Mouse (Mus musculus): ENCODE measurements at regions not wholly inside any gene's neighbourhood (a gene's known extent, or its start where the extent isn't known, plus 50 kb on each side); places are given as distances from the start of the nearest gene placed in this dataset.

DNA sequence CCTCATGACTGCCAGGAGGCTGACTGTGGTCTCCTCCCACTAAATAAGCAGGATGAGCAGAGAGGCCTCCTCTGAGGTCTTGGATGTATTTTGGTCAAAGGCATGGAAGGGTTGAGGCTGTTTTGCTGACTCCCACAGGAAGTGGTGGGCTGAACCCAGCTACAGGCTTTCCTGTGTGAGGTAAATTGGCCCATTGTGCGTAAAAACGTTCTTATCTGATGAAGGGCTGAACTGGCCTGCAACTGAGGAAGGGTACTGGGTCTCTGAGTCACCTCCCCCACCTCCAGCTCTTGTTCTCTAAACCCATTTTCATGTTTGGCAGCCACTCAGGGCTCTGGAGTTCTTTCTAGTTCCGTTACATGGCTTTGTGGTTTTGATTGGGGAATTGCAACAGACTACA is 138.7 kb downstream of the Cog6 start:
- Histone ChIP-seq H3K36me3 (ENCODE audit: insufficient read depth, low read length) (no peaks in the 10 kb centered on the region), H3K27me3 (ENCODE audit: insufficient read depth, low read length) (no peaks in the 10 kb centered on the region), H3K4me1 (replicated peaks; ENCODE audit: low read depth, low read length) (no peaks in the 10 kb centered on the region), H3K9me3 (ENCODE audit: low read length) (no peaks in the 10 kb centered on the region; the same call in 1 of the 2 replicates), H3K4me3 (replicated peaks; ENCODE audit: low read length) (no peak overlapping the region)
- TF ChIP-seq NANOG (IDR thresholded peaks at IDR 0.05; ENCODE audit: borderline replicate concordance, low read length): no peak
- no peak for TF ChIP-seq POU5F1 (IDR thresholded peaks at IDR 0.05; ENCODE audit: borderline replicate concordance, low read length)
- TF ChIP-seq CTCF (conservative IDR thresholded peaks at IDR 0.05; ENCODE audit: low read length): no peak

- Histone ChIP-seq H3K4me1 (replicated peaks; ENCODE audit: low read depth, low read length) (no peaks in the 10 kb centered on the region), H3K36me3 (ENCODE audit: insufficient read depth, low read length) (no peaks in the 10 kb centered on the region), H3K9me3 (ENCODE audit: low read length) (no peaks in the 10 kb centered on the region; the same call in 1 of the 2 replicates), H3K27me3 (ENCODE audit: insufficient read depth, low read length) (no peaks in the 10 kb centered on the region), H3K4me3 (replicated peaks; ENCODE audit: low read length) (no peak overlapping the region)
- TF ChIP-seq POU5F1 (IDR thresholded peaks at IDR 0.05; ENCODE audit: borderline replicate concordance, low read length) (no peak), NANOG (IDR thresholded peaks at IDR 0.05; ENCODE audit: borderline replicate concordance, low read length) (no peak), CTCF (conservative IDR thresholded peaks at IDR 0.05; ENCODE audit: low read length) (no peak)
Observed at GRCm38 (mm10) chr3:52872260-52872659, 144.8 kb downstream of the Cog6 start.

DNA sequence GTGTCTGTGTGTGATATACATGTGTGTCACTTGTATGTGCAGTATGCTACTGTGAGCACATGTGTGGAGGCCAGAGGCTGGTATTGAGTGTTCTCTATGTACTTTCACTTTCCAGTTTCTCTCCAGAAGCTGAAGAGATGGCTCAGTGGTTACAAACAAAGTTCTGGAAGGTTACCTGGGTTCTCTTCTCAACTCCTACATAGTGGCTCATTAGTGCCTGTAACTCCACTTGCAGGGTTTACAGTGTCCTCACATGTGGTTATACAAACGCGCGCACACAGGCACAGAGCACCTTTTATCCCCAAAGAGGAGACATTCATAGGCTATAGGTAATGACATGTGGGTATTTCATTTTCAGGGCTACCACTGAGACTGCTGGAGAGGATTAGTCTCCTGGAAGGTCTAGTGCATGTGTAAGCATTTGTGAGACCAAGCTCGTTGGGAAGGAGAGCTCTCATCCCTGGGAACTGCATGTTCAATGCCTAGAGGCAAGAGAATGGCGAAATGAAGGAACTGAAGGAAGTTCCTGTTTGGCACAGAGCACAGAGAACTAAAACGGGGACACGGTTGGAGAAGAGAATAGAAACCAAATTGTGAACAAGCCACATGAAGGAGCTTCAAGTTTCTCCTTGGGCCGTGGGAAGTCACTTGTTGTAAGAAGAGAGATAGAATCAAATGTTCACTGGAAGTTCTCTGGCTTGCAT is 153.7 kb downstream of the Cog6 start:
- H3K9me3 ChIP-seq (ENCODE audit: low read length): no peaks in the 10 kb centered on the region
- H3K36me3 ChIP-seq (ENCODE audit: insufficient read depth, low read length): no peaks in the 10 kb centered on the region
- no peak for TF ChIP-seq CTCF (conservative IDR thresholded peaks at IDR 0.05; ENCODE audit: low read length)
- no peak for TF ChIP-seq NANOG (IDR thresholded peaks at IDR 0.05; ENCODE audit: borderline replicate concordance, low read length)
- TF ChIP-seq POU5F1 (IDR thresholded peaks at IDR 0.05; ENCODE audit: borderline replicate concordance, low read length): no peak
- no peaks in the 10 kb centered on the region for H3K4me1 ChIP-seq (replicated peaks; ENCODE audit: low read depth, low read length)
- H3K4me3 ChIP-seq (replicated peaks; ENCODE audit: low read length): no peak overlapping the region
- H3K27me3 ChIP-seq (ENCODE audit: insufficient read depth, low read length): 0 out of 2 replicates have a peak, but pooled peaks cover 2% of the 10 kb centered on the region

DNA sequence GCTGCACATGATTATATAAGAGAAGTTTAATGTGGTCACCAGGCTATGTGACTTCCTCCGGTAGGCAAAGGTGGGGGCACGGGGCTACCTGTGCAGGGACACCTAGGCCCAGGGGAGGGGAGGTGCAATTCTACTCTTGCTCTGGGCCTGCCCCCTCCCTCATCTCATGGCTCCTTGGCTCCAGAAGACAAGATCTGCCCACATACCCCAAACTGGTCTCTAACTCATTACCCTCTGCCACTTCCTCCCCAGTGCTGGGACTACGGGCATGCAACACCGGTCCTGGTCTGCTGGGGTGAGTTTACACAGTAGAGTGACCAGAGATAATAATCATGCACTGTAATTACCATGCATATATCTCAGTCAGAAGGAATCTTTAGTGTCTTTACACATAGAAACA is 155.0 kb downstream of the Cog6 start:
- Histone ChIP-seq H3K36me3 (ENCODE audit: insufficient read depth, low read length) (no peaks in the 10 kb centered on the region), H3K4me3 (replicated peaks; ENCODE audit: low read length) (no peak overlapping the region), H3K27me3 (ENCODE audit: insufficient read depth, low read length) (0 out of 2 replicates have a peak, but pooled peaks cover 2% of the 10 kb centered on the region), H3K4me1 (replicated peaks; ENCODE audit: low read depth, low read length) (no peaks in the 10 kb centered on the region), H3K9me3 (ENCODE audit: low read length) (no peaks in the 10 kb centered on the region)
- TF ChIP-seq CTCF (conservative IDR thresholded peaks at IDR 0.05; ENCODE audit: low read length) (no peak), POU5F1 (IDR thresholded peaks at IDR 0.05; ENCODE audit: borderline replicate concordance, low read length) (no peak), NANOG (IDR thresholded peaks at IDR 0.05; ENCODE audit: borderline replicate concordance, low read length) (no peak)

DNA sequence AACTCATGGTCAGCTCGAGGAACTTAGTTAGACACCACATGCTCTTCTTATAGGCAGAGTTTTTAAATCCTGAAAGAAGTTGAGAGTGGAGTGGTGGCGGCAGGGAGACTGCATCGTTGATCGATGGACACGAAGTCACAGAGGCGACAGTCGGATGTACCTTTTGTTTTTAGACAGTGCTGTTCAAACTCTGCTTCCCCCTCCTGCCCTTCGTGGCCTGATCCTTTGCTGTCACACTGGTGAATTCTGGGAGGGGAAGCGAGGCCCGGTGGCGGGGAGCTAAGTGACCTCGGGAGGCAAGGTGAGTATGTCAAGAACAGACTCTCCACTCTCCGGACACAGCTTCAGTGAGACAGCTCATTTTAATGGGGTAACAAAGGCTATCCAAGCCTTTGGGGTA is 155.5 kb downstream of the Cog6 start:
- no peaks in the 10 kb centered on the region for H3K4me1 ChIP-seq (replicated peaks; ENCODE audit: low read depth, low read length)
- TF ChIP-seq POU5F1 (IDR thresholded peaks at IDR 0.05; ENCODE audit: borderline replicate concordance, low read length) (no peak), CTCF (conservative IDR thresholded peaks at IDR 0.05; ENCODE audit: low read length) (no peak), NANOG (IDR thresholded peaks at IDR 0.05; ENCODE audit: borderline replicate concordance, low read length) (no peak)
- no peaks in the 10 kb centered on the region for H3K9me3 ChIP-seq (ENCODE audit: low read length)
- H3K36me3 ChIP-seq (ENCODE audit: insufficient read depth, low read length): no peaks in the 10 kb centered on the region
- 0 out of 2 replicates have a peak, but pooled peaks cover 2% of the 10 kb centered on the region for H3K27me3 ChIP-seq (ENCODE audit: insufficient read depth, low read length)
- H3K4me3 ChIP-seq (replicated peaks; ENCODE audit: low read length): no peak overlapping the region

DNA sequence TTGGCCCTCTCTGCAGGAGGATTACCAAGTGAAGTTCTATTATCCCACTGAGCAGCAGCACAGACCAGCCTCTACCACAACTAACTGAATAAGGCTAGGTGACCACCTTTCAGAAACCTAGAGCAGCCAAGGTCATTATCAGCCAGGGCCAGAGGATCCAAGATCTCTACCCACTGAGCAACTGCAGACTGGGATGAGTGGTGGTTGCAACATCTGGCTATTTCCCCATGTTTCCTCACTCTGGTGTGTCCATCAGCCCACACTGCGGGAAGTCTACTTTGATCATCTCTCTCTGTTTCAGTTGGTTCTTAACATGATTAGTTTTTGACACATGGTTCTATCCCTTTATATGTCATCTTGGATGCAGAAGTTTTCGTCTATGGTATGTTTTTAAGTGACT is 157.2 kb downstream of the Cog6 start:
- no peak overlapping the region for H3K4me3 ChIP-seq (replicated peaks; ENCODE audit: low read length)
- H3K4me1 ChIP-seq (replicated peaks; ENCODE audit: low read depth, low read length): no peaks in the 10 kb centered on the region
- no peaks in the 10 kb centered on the region for H3K36me3 ChIP-seq (ENCODE audit: insufficient read depth, low read length)
- TF ChIP-seq CTCF (conservative IDR thresholded peaks at IDR 0.05; ENCODE audit: low read length): no peak
- no peak for TF ChIP-seq POU5F1 (IDR thresholded peaks at IDR 0.05; ENCODE audit: borderline replicate concordance, low read length)
- TF ChIP-seq NANOG (IDR thresholded peaks at IDR 0.05; ENCODE audit: borderline replicate concordance, low read length): no peak
- H3K27me3 ChIP-seq (ENCODE audit: insufficient read depth, low read length): 0 out of 2 replicates have a peak, but pooled peaks cover 2% of the 10 kb centered on the region
- no peaks in the 10 kb centered on the region for H3K9me3 ChIP-seq (ENCODE audit: low read length)

DNA sequence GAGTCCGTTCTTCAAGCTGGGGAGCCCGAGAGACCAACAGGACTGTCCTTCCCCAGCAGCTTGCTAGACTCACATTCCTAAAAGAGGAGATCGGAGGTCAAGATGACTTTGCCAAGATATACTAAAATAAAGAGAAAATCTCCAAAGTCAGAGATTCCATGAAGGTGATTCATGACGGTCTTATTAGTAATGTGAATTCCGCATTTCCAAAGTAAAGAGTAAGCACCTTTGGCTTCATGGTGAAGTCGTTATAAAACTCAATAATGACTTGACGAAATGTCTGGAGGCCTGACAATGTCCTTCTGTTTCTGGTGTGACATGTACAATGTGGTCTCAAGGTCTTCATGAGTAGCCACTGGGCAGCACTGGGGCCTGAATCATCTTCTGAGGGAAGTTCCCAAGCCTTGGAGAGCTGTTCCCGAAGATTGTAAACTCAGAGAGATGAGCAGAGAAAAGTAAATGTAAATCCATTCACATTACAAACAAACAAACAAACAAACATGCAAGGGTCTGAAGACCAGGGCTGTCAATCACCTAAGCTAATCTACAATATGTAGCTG is 157.7 kb downstream of the Cog6 start:
- TF ChIP-seq NANOG (IDR thresholded peaks at IDR 0.05; ENCODE audit: borderline replicate concordance, low read length) (no peak), CTCF (conservative IDR thresholded peaks at IDR 0.05; ENCODE audit: low read length) (no peak)
- H3K9me3 ChIP-seq (ENCODE audit: low read length): no peaks in the 10 kb centered on the region

DNA sequence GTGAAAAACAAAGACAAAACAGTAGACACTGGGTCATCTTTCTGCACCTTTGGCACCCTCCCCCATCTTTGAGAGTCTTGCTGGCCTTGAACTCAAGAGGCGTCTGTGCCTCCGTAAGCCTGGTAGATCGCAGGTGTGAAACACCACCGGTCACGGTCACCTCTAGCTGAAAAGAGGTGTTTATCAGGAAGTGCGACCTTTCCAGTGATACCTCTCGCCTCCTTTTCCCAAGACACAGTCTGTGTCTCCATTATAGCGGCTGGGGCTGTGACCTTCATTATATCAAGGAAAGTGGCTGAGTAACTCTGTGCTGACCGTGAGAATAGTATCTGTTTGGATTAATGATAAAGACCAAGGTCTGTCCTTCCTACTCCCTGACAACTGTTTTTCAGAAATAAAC is 158.8 kb downstream of the Cog6 start:
- Histone ChIP-seq H3K9me3 (ENCODE audit: low read length) (no peaks in the 10 kb centered on the region), H3K4me3 (replicated peaks; ENCODE audit: low read length) (no peak overlapping the region), H3K27me3 (ENCODE audit: insufficient read depth, low read length) (0 out of 2 replicates have a peak, but pooled peaks cover 2% of the 10 kb centered on the region), H3K4me1 (replicated peaks; ENCODE audit: low read depth, low read length) (no peaks in the 10 kb centered on the region), H3K36me3 (ENCODE audit: insufficient read depth, low read length) (no peaks in the 10 kb centered on the region)
- TF ChIP-seq NANOG (IDR thresholded peaks at IDR 0.05; ENCODE audit: borderline replicate concordance, low read length): no peak
- no peak for TF ChIP-seq POU5F1 (IDR thresholded peaks at IDR 0.05; ENCODE audit: borderline replicate concordance, low read length)
- no peak for TF ChIP-seq CTCF (conservative IDR thresholded peaks at IDR 0.05; ENCODE audit: low read length)

More for the DNA sequence above, 157.7 kb downstream of the Cog6 start:
- Histone ChIP-seq H3K4me3 (replicated peaks; ENCODE audit: low read length) (no peak overlapping the region), H3K27me3 (ENCODE audit: insufficient read depth, low read length) (0 out of 2 replicates have a peak, but pooled peaks cover 2% of the 10 kb centered on the region), H3K36me3 (ENCODE audit: insufficient read depth, low read length) (no peaks in the 10 kb centered on the region), H3K4me1 (replicated peaks; ENCODE audit: low read depth, low read length) (no peaks in the 10 kb centered on the region)
